In genomic region chr15:25692254-25692950, GRCm38 (mm10) we compare ENCODE assay signal across 11 mouse cellular contexts.
A peak's percentile ranks its signal among the peaks of the same experiment; 100 is the strongest.
DNase-seq lines count a peak whose midpoint lies in the region; ATAC-seq lines count a peak whose summit lies in the region.
"Had no signal": no experiment of that assay in that cellular context is flagged by ENCODE, and none has a peak within 500 bp of the region (broad histone marks: within the 10 kb centered on the region; RNA-seq: fewer than 3 reads in every experiment).

No protein-coding gene starts in this region.

- H3K4me1 ChIP-seq in kidney, embryonic 15.5 days, result peaks cover 47% of the 10 kb centered on the region

- ATAC-seq in kidney, embryonic 15.5 days (replicated peaks; ENCODE audit: low FRiP score), result no peak
- no peak for ATAC-seq in monocyte, adult 5-6 weeks (replicated peaks; ENCODE audit: insufficient number of reproducible peaks, low FRiP score, low TSS enrichment, poor library complexity, severe bottlenecking)

- H3K27me3 ChIP-seq in kidney, embryonic 15.5 days, result no peaks in the 10 kb centered on the region

- DNase-seq in kidney, adult 11 months, result no peak
- DNase-seq in R1 (ENCODE audit: low read depth, low spot score), result peak; percentile 93
- peak; percentile 62 for DNase-seq in fibroblast of lung, adult 2 months (ENCODE audit: low read depth)
- DNase-seq in naive thymus-derived CD4-positive, alpha-beta T cell, adult 2 months (ENCODE audit: low read depth), result peak; percentile 75
- no peak for DNase-seq in gastrocnemius, postnatal 4 days (ENCODE audit: low spot score in 2 of 2)
- DNase-seq in layer of hippocampus, adult 9-11 months, result no peak
- DNase-seq: cerebellum, postnatal 25 days; midbrain, embryonic 14.5 days; right cerebral cortex, adult 18-20 months had no signal

- 51% methylated on average over 21 of the region's 21 CpGs for WGBS in kidney, embryonic 15.5 days

- no peak overlapping the region for H3K9ac ChIP-seq in kidney, embryonic 15.5 days

- no peak overlapping the region for H3K4me2 ChIP-seq in kidney, embryonic 15.5 days

- peak overlapping the region; percentile 18; the same call in 1 of the 2 replicates for H3K27ac ChIP-seq in kidney, embryonic 15.5 days

- no peak overlapping the region for H3K4me3 ChIP-seq in kidney, embryonic 15.5 days (replicated peaks)

- 0 out of 2 replicates have a peak, but pooled peaks cover 4% of the 10 kb centered on the region for H3K36me3 ChIP-seq in kidney, embryonic 15.5 days

- H3K9me3 ChIP-seq in kidney, embryonic 15.5 days (replicated peaks), result no peaks in the 10 kb centered on the region

Comparison
In these comparisons a context has a peak if more than half of its experiments do, and no peak if none do; other contexts are left out.
1. DNase-seq: peak in R1 (single experiment), fibroblast of lung, adult 2 months (single experiment) and naive thymus-derived CD4-positive, alpha-beta T cell, adult 2 months (single experiment); none in kidney, adult 11 months (single experiment), gastrocnemius, postnatal 4 days (0 of 2) and layer of hippocampus, adult 9-11 months (single experiment).